Mouse (Mus musculus): ENCODE measurements around the gene Kif22.

GRCm38 (mm10) chr7:127023272-127023691, 19.0 kb downstream of the Kif22 start:
- no peak for TF ChIP-seq BHLHE40 (IDR thresholded peaks at IDR 0.05; ENCODE audit: borderline replicate concordance, low read depth, low read length)
- no peak for TF ChIP-seq CTCF (IDR thresholded peaks at IDR 0.05 in 2 of 3, conservative IDR thresholded peaks at IDR 0.05 in 1 of 3; ENCODE audit: control insufficient read depth in 1 of 3, insufficient read depth in 1 of 3, low read depth in 2 of 3, low read length in 3 of 3, poor library complexity in 1 of 3, severe bottlenecking in 1 of 3)
- no peak for TF ChIP-seq USF2 (IDR thresholded peaks at IDR 0.05; ENCODE audit: borderline replicate concordance in 1 of 2, insufficient read depth in 1 of 2, low read depth in 1 of 2, low read length in 2 of 2)
- no peak for TF ChIP-seq UBTF (IDR thresholded peaks at IDR 0.05; ENCODE audit: borderline replicate concordance, insufficient read depth, low read depth, low read length)
- TF ChIP-seq RAD21 (IDR thresholded peaks at IDR 0.05; ENCODE audit: low read depth, low read length) = no peak
- peak in 1 of 2 experiments; percentile 25; a peak in 1 of 4 replicates for TF ChIP-seq POLR2A (IDR thresholded peaks at IDR 0.05; ENCODE audit: control insufficient read depth in 1 of 2, insufficient read depth in 1 of 2, low read depth in 1 of 2, low read length in 2 of 2, poor library complexity in 1 of 2)
- TF ChIP-seq MAFK (IDR thresholded peaks at IDR 0.05; ENCODE audit: borderline replicate concordance, low read depth, low read length) = no peak
- no peak for TF ChIP-seq TCF12 (IDR thresholded peaks at IDR 0.05; ENCODE audit: low read depth, low read length)
- no peak for TF ChIP-seq SIN3A (IDR thresholded peaks at IDR 0.05; ENCODE audit: low read length)
- no peak for TF ChIP-seq KAT2A (conservative IDR thresholded peaks at IDR 0.05; ENCODE audit: low read depth, low read length)
- no peak for TF ChIP-seq ZMIZ1 (IDR thresholded peaks at IDR 0.05; ENCODE audit: low read depth, low read length)
- TF ChIP-seq RCOR1 (IDR thresholded peaks at IDR 0.05; ENCODE audit: low read depth, low read length) = no peak
- no peak for TF ChIP-seq EP300 (IDR thresholded peaks at IDR 0.05; ENCODE audit: low read depth in 1 of 2, low read length in 2 of 2)
- no peak for TF ChIP-seq SMC3 (IDR thresholded peaks at IDR 0.05; ENCODE audit: low read depth, low read length)
